Mouse (Mus musculus) hindbrain, embryonic 14.5 days (tissue): ENCODE measurements around the gene Cfap20. TPM values are rescaled to one million over a fixed set of nuclear protein-coding genes. Genes with fewer than 3 reads are reported as not detected.

Experiments used
- ATAC-seq: fragments of 200-750 bp; cut with Nextera tagmentation; 2 replicates; pipeline ENCODE4 v1.8.0; 2017; ENCODE audit warnings: moderate number of reproducible peaks, mild to moderate bottlenecking, moderate TSS enrichment, moderate library complexity; ENCODE audit not compliant: low FRiP score
- DNase-seq: peaks from one replicate; pipeline ENCODE4 v3.0.0-alpha.2; 2015; ENCODE audit warnings: low spot score
- H3K27ac ChIP-seq: fragments of 300-500 bp; sonication (generic); 2 replicates; pipeline ENCODE4 v1.5.1; 2014; ENCODE audit warnings: mild to moderate bottlenecking, moderate library complexity
- H3K27me3 ChIP-seq: fragments of 300-500 bp; sonication (generic); 2 replicates; pipeline ENCODE4 v1.6.1; 2014; ENCODE audit warnings: mild to moderate bottlenecking, low read length, mixed read lengths; ENCODE audit not compliant: control insufficient read depth, insufficient read depth
- H3K36me3 ChIP-seq: fragments of 300-500 bp; sonication (generic); replicated peaks from 2 replicates; pipeline ENCODE4 v1.6.1; 2014; ENCODE audit not compliant: control insufficient read depth, insufficient read depth
- H3K4me1 ChIP-seq: fragments of 300-500 bp; sonication (generic); replicated peaks from 2 replicates; pipeline ENCODE4 v1.6.1; 2014; ENCODE audit warnings: antibody characterized with exemption, low read length, mixed read lengths; ENCODE audit not compliant: control insufficient read depth, insufficient read depth
- H3K4me2 ChIP-seq: fragments of 300-500 bp; sonication (generic); replicated peaks from 2 replicates; pipeline ENCODE4 v1.6.1; 2014; ENCODE audit warnings: mild to moderate bottlenecking, moderate library complexity
- H3K4me3 ChIP-seq: fragments of 300-500 bp; sonication (generic); replicated peaks from 2 replicates; pipeline ENCODE4 v1.5.1; 2014; ENCODE audit warnings: mild to moderate bottlenecking, low read length
- H3K9ac ChIP-seq: fragments of 300-500 bp; sonication (generic); 2 replicates; pipeline ENCODE4 v1.6.1; 2014
- H3K9me3 ChIP-seq: fragments of 300-500 bp; sonication (generic); 2 replicates; pipeline ENCODE4 v1.6.1; 2016; ENCODE audit warnings: low read length; ENCODE audit not compliant: control insufficient read depth
- WGBS: fragments of 180-500 bp; shearing (Covaris S2); extraction: QIAGEN DNeasy Blood & Tissue Kit; methylation state at CpG from one replicate; pipeline ENCODE4 v1.1.7; 2014; 5-methylcytosine and 5-hydroxymethylcytosine counted together
- polyA plus RNA-seq: library from polyadenylated mRNA; unstranded; fragments of >200 nt; fragmentation: Nextera tagmentation; extraction: Ambion mirVana; gene quantifications from 2 replicates; pipeline ENCODE4 v1.2.1, GENCODE M21; 2014

Cfap20 gene
- 128 and 139 TPM in 2 replicates for polyA plus RNA-seq

GRCm38 (mm10) chr8:95434686-95435439 is at the start of gene Cfap20:
Gene Cfap20, minus strand, starts transcription at chr8:95434869.
- peak within 1 kb of the TSS; percentile 96 for H3K4me2 ChIP-seq
- peak within 1 kb of the TSS; percentile 84 for H3K9ac ChIP-seq
- peak within 1 kb of the TSS; percentile 89 for H3K27ac ChIP-seq
- peak within 1 kb of the TSS; percentile 83 for H3K4me3 ChIP-seq
- no peaks in the 10 kb centered on the region for H3K36me3 ChIP-seq
- no peaks in the 10 kb centered on the region for H3K27me3 ChIP-seq
- WGBS = under 1% methylated on average over 45 of the region's 51 CpGs
- no peaks in the 10 kb centered on the region for H3K9me3 ChIP-seq
- H3K4me1 ChIP-seq = peaks cover 36% of the 10 kb centered on the region
- DNase-seq = peak; percentile 99
- ATAC-seq = peak; percentile 96

- Histone ChIP-seq H3K4me2 (no peak overlapping the region), H3K9me3 (no peaks in the 10 kb centered on the region), H3K4me3 (no peak overlapping the region), H3K27me3 (no peaks in the 10 kb centered on the region), H3K4me1 (no peaks in the 10 kb centered on the region), H3K27ac (no peak overlapping the region), H3K9ac (no peak overlapping the region), H3K36me3 (peaks cover 81% of the 10 kb centered on the region)
- 98% methylated on average over 4 of the region's 4 CpGs for WGBS
- DNase-seq (no peak), ATAC-seq (no peak)
Measured at GRCm38 (mm10) chr8:95470008-95470407, 35.3 kb upstream of the Cfap20 start.

- no peaks in the 10 kb centered on the region for H3K27me3 ChIP-seq
- H3K4me2 ChIP-seq = no peak overlapping the region
- H3K4me3 ChIP-seq = no peak overlapping the region
- H3K36me3 ChIP-seq = peaks cover 81% of the 10 kb centered on the region
- H3K4me1 ChIP-seq = no peaks in the 10 kb centered on the region
- no peak overlapping the region for H3K27ac ChIP-seq
- WGBS = 95% methylated on average over 3 of the region's 3 CpGs
- no peak for DNase-seq
- no peak overlapping the region for H3K9ac ChIP-seq
- no peak for ATAC-seq
- H3K9me3 ChIP-seq = no peaks in the 10 kb centered on the region
Measured at GRCm38 (mm10) chr8:95468995-95469394, 34.3 kb upstream of the Cfap20 start.

GRCm38 (mm10) chr8:95466543-95466942 is 31.9 kb upstream of the Cfap20 start:
- no peak overlapping the region for H3K4me3 ChIP-seq
- H3K9ac ChIP-seq = no peak overlapping the region
- H3K27ac ChIP-seq = no peak overlapping the region
- H3K4me1 ChIP-seq = no peaks in the 10 kb centered on the region
- 81% methylated on average over 2 of the region's 2 CpGs for WGBS
- no peak overlapping the region for H3K4me2 ChIP-seq
- peaks cover 79% of the 10 kb centered on the region for H3K36me3 ChIP-seq
- no peak for DNase-seq
- H3K27me3 ChIP-seq = no peaks in the 10 kb centered on the region
- ATAC-seq = no peak
- H3K9me3 ChIP-seq = no peaks in the 10 kb centered on the region

- H3K4me3 ChIP-seq = no peak overlapping the region
- DNase-seq = no peak
Measured at GRCm38 (mm10) chr8:95452518-95452917, 17.8 kb upstream of the Cfap20 start.

GRCm38 (mm10) chr8:95450271-95450670 is 15.6 kb upstream of the Cfap20 start:
- no peak overlapping the region for H3K4me2 ChIP-seq

More at GRCm38 (mm10) chr8:95452518-95452917, 17.8 kb upstream of the Cfap20 start:
- Histone ChIP-seq H3K9ac (no peak overlapping the region), H3K36me3 (peaks cover 98% of the 10 kb centered on the region), H3K27me3 (no peaks in the 10 kb centered on the region), H3K4me1 (no peaks in the 10 kb centered on the region), H3K27ac (no peak overlapping the region), H3K9me3 (no peaks in the 10 kb centered on the region), H3K4me2 (no peak overlapping the region)
- no peak for ATAC-seq
- WGBS = 70% methylated on average over 8 of the region's 8 CpGs

GRCm38 (mm10) chr8:95447661-95448060 is 13.0 kb upstream of the Cfap20 start:
- DNase-seq = no peak
- no peak overlapping the region for H3K9ac ChIP-seq
- no peaks in the 10 kb centered on the region for H3K27me3 ChIP-seq
- H3K4me3 ChIP-seq = no peak overlapping the region
- no peaks in the 10 kb centered on the region for H3K9me3 ChIP-seq
- no peak for ATAC-seq
- H3K27ac ChIP-seq = no peak overlapping the region
- 91% methylated on average over 7 of the region's 7 CpGs for WGBS
- peaks cover 58% of the 10 kb centered on the region for H3K36me3 ChIP-seq
- H3K4me2 ChIP-seq = no peak overlapping the region
- no peaks in the 10 kb centered on the region for H3K4me1 ChIP-seq

More at GRCm38 (mm10) chr8:95450271-95450670, 15.6 kb upstream of the Cfap20 start:
- Histone ChIP-seq H3K27ac (no peak overlapping the region), H3K4me1 (no peaks in the 10 kb centered on the region), H3K9me3 (no peaks in the 10 kb centered on the region), H3K36me3 (peaks cover 84% of the 10 kb centered on the region), H3K27me3 (no peaks in the 10 kb centered on the region), H3K9ac (no peak overlapping the region), H3K4me3 (no peak overlapping the region)
- WGBS = 98% methylated on average over 5 of the region's 5 CpGs
- ATAC-seq (no peak), DNase-seq (no peak)

GRCm38 (mm10) chr8:95445042-95445441 is 10.4 kb upstream of the Cfap20 start:
- Histone ChIP-seq H3K36me3 (peaks cover 34% of the 10 kb centered on the region), H3K4me2 (no peak overlapping the region), H3K9me3 (no peaks in the 10 kb centered on the region), H3K9ac (no peak overlapping the region), H3K27me3 (no peaks in the 10 kb centered on the region), H3K4me3 (no peak overlapping the region), H3K27ac (no peak overlapping the region), H3K4me1 (no peaks in the 10 kb centered on the region)
- ATAC-seq (no peak), DNase-seq (no peak)
- WGBS = 88% methylated on average over 4 of the region's 4 CpGs

- 59% methylated on average over 5 of the region's 5 CpGs for WGBS
- Histone ChIP-seq H3K36me3 (no peaks in the 10 kb centered on the region), H3K4me3 (no peak overlapping the region), H3K27ac (no peak overlapping the region), H3K9me3 (no peaks in the 10 kb centered on the region), H3K4me2 (no peak overlapping the region), H3K9ac (no peak overlapping the region; the same call in 1 of the 2 replicates), H3K27me3 (no peaks in the 10 kb centered on the region), H3K4me1 (no peaks in the 10 kb centered on the region)
- DNase-seq (no peak), ATAC-seq (no peak)
Measured at GRCm38 (mm10) chr8:95441491-95442039, 6.9 kb upstream of the Cfap20 start.
